Mouse (Mus musculus) CH12.LX (cell line): ENCODE results near the gene Trap1. TPM values are rescaled to one million over a fixed set of nuclear protein-coding genes. Genes with fewer than 3 reads are reported as not detected.

ENCODE experiments used
- polyA plus RNA-seq: library from polyadenylated mRNA; unstranded; fragments of >175 nt; gene quantifications from 2 replicates; pipeline ENCODE4 v1.2.1, GENCODE M21; 2012; ENCODE audit warnings: low read depth; ENCODE audit not compliant: insufficient read length
- total RNA-seq, 2 experiments: library from RNA; depleted of rRNA; stranded (reverse); fragments of 300-350 nt in 1 of 2; fragments of >200 nt in 1 of 2; gene quantifications; 2 replicates each; pipeline ENCODE4 v1.2.3; 2012 to 2014

Trap1 gene
- total and polyA plus RNA-seq, 3 experiments: 143 to 284 (median 167) TPM

Other genes starting within 250 kb of the Trap1 start
- not detected in 2 replicates for gene Olfr15, start 246.9 kb downstream of the Trap1 start, total RNA-seq (2012; rRNA removed)
- not detected in 2 replicates for gene Olfr15, start 246.9 kb downstream of the Trap1 start, total RNA-seq (2014; rRNA removed)
- not detected in 2 replicates for gene Olfr15, start 246.9 kb downstream of the Trap1 start, polyA plus RNA-seq
- 0.59 and 0.98 TPM in 2 replicates for gene Zfp174, start 230.6 kb downstream of the Trap1 start, total RNA-seq (2012; rRNA removed)
- gene Zfp174, start 230.6 kb downstream of the Trap1 start, total RNA-seq (2014; rRNA removed): 0.24 and 0.26 TPM in 2 replicates
- gene Zfp174, start 230.6 kb downstream of the Trap1 start, polyA plus RNA-seq: 0.33 and 0.37 TPM in 2 replicates
- 31.9 and 39.0 TPM in 2 replicates for gene Naa60, start 205.5 kb downstream of the Trap1 start, total RNA-seq (2012; rRNA removed)
- 26.4 and 28.3 TPM in 2 replicates for gene Naa60, start 205.5 kb downstream of the Trap1 start, total RNA-seq (2014; rRNA removed)
- gene Naa60, start 205.5 kb downstream of the Trap1 start, polyA plus RNA-seq: 67.2 and 81.5 TPM in 2 replicates
- 10.4 and 13.4 TPM in 2 replicates for gene Zfp597, start 193.3 kb downstream of the Trap1 start, total RNA-seq (2012; rRNA removed)
- gene Zfp597, start 193.3 kb downstream of the Trap1 start, total RNA-seq (2014; rRNA removed): 17.5 and 17.8 TPM in 2 replicates
- 10.5 and 11.0 TPM in 2 replicates for gene Zfp597, start 193.3 kb downstream of the Trap1 start, polyA plus RNA-seq
- 0.88 and 0.89 TPM in 2 replicates for gene Gm20695, start 193.2 kb downstream of the Trap1 start, total RNA-seq (2012; rRNA removed)
- 1.2 and 1.7 TPM in 2 replicates for gene Gm20695, start 193.2 kb downstream of the Trap1 start, total RNA-seq (2014; rRNA removed)
- gene Gm20695, start 193.2 kb downstream of the Trap1 start, polyA plus RNA-seq: not detected in 2 replicates
- 11.9 TPM in 2 replicates for gene 1700037C18Rik, start 169.1 kb downstream of the Trap1 start, total RNA-seq (2012; rRNA removed)
- gene 1700037C18Rik, start 169.1 kb downstream of the Trap1 start, total RNA-seq (2014; rRNA removed): 15.9 and 18.1 TPM in 2 replicates
- 14.7 and 15.2 TPM in 2 replicates for gene 1700037C18Rik, start 169.1 kb downstream of the Trap1 start, polyA plus RNA-seq
- 33.7 and 37.6 TPM in 2 replicates for gene Cluap1, start 169.0 kb downstream of the Trap1 start, total RNA-seq (2012; rRNA removed)
- gene Cluap1, start 169.0 kb downstream of the Trap1 start, total RNA-seq (2014; rRNA removed): 46.5 and 47.9 TPM in 2 replicates
- gene Cluap1, start 169.0 kb downstream of the Trap1 start, polyA plus RNA-seq: 47.0 and 56.1 TPM in 2 replicates
- gene Nlrc3, start 101.2 kb downstream of the Trap1 start, total RNA-seq (2012; rRNA removed): 0.13 and 0.34 TPM in 2 replicates
- gene Nlrc3, start 101.2 kb downstream of the Trap1 start, total RNA-seq (2014; rRNA removed): not detected in 2 replicates
- 0.37 and 0.69 TPM in 2 replicates for gene Nlrc3, start 101.2 kb downstream of the Trap1 start, polyA plus RNA-seq
- gene Slx4, start 74.1 kb downstream of the Trap1 start, total RNA-seq (2012; rRNA removed): 30.4 and 33.3 TPM in 2 replicates
- 13.4 and 14.9 TPM in 2 replicates for gene Slx4, start 74.1 kb downstream of the Trap1 start, total RNA-seq (2014; rRNA removed)
- gene Slx4, start 74.1 kb downstream of the Trap1 start, polyA plus RNA-seq: 40.2 and 47.4 TPM in 2 replicates
- 0.64 and 0.80 TPM in 2 replicates for gene Dnase1, start 40.9 kb downstream of the Trap1 start, total RNA-seq (2012; rRNA removed)
- 0.69 TPM in 1 of 2 replicates, not detected in the other for gene Dnase1, start 40.9 kb downstream of the Trap1 start, total RNA-seq (2014; rRNA removed)
- 4.3 and 5.9 TPM in 2 replicates for gene Dnase1, start 40.9 kb downstream of the Trap1 start, polyA plus RNA-seq
- gene Crebbp, start 136.2 kb upstream of the Trap1 start, total RNA-seq (2012; rRNA removed): 16.8 and 18.8 TPM in 2 replicates
- gene Crebbp, start 136.2 kb upstream of the Trap1 start, total RNA-seq (2014; rRNA removed): 4.4 and 5.4 TPM in 2 replicates
- gene Crebbp, start 136.2 kb upstream of the Trap1 start, polyA plus RNA-seq: 14.7 and 16.9 TPM in 2 replicates